Mouse (Mus musculus) forebrain, embryonic 10.5 days (tissue): ENCODE results near the gene Myl6b. TPM values are rescaled to one million over a fixed set of nuclear protein-coding genes. Genes with fewer than 3 reads are reported as not detected.
"Not testable (repeated sequence)": the region's sequence is repeated elsewhere in the genome, so short reads cannot be mapped to it uniquely, and the experiment has no call there.

Experiments used
- DNase-seq: peaks from one replicate; pipeline ENCODE4 v3.0.0-alpha.2; 2017; ENCODE audit warnings: low spot score; ENCODE audit errors: extremely low spot score
- H3K27ac ChIP-seq: fragments of 300-500 bp; sonication (generic); 2 replicates; pipeline ENCODE4 v1.5.1; 2016; ENCODE audit warnings: mild to moderate bottlenecking
- H3K27me3 ChIP-seq: fragments of 300-500 bp; sonication (generic); 2 replicates; pipeline ENCODE4 v1.6.1; 2016; ENCODE audit warnings: mild to moderate bottlenecking; ENCODE audit not compliant: poor library complexity, severe bottlenecking
- H3K36me3 ChIP-seq: fragments of 300-500 bp; sonication (generic); replicated peaks from 2 replicates; pipeline ENCODE4 v1.6.1; 2016; ENCODE audit warnings: mild to moderate bottlenecking, moderate library complexity
- H3K4me1 ChIP-seq: fragments of 300-500 bp; sonication (generic); 2 replicates; pipeline ENCODE4 v1.6.1; 2016
- H3K4me3 ChIP-seq: fragments of 300-500 bp; sonication (generic); 2 replicates; pipeline ENCODE4 v1.5.1; 2016; ENCODE audit warnings: mild to moderate bottlenecking, moderate library complexity
- H3K9me3 ChIP-seq: fragments of 300-500 bp; sonication (generic); 2 replicates; pipeline ENCODE4 v1.6.1; 2016; ENCODE audit warnings: mild to moderate bottlenecking, moderate library complexity
- WGBS: fragments of 180-500 bp; shearing (Covaris S2); methylation state at CpG from one replicate; pipeline ENCODE4 v1.1.7; 2016; 5-methylcytosine and 5-hydroxymethylcytosine counted together
- polyA plus RNA-seq: library from polyadenylated mRNA; unstranded; fragments of >200 nt; fragmentation: Nextera tagmentation; extraction: Ambion mirVana; gene quantifications from 2 replicates; pipeline ENCODE4 v1.2.1, GENCODE M21; 2016

Myl6b gene
- polyA plus RNA-seq, 1 experiment from 2014 or later = 1.9 TPM

GRCm38 (mm10) chr10:128511761-128512160 is 13.3 kb upstream of the Myl6b start:
- Histone ChIP-seq H3K36me3 (peaks cover 2% of the 10 kb centered on the region; the same call in 1 of the 2 replicates), H3K4me1 (peaks cover 8% of the 10 kb centered on the region), H3K27ac (no peak overlapping the region), H3K9me3 (no peaks in the 10 kb centered on the region), H3K27me3 (peaks cover 20% of the 10 kb centered on the region), H3K4me3 (no peak overlapping the region)
- DNase-seq = no peak
- WGBS = 80% methylated on average over 12 of the region's 12 CpGs

DNA sequence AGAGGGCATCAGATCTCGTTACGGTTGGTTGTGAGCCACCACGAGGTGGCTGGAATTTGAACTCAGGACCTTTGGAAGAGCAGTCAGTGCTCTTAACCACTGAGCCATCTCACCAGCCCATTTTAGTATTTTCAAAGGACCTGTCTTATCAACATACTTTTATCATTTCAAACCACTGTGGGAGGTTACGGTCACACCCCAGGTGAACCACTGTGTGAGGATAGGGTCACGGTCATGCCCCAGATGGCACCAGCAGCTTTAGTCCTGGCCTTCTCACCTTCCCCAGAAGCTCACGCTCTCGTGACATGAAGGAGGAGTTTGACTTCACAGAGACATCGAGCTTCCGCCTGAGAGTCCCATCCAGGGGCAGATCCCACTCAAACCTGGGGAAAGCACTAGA is 12.7 kb upstream of the Myl6b start:
- 94% methylated on average over 9 of the region's 9 CpGs for WGBS
- Histone ChIP-seq H3K4me1 (peaks cover 5% of the 10 kb centered on the region), H3K36me3 (peaks cover 2% of the 10 kb centered on the region; the same call in 1 of the 2 replicates), H3K27ac (no peak overlapping the region), H3K4me3 (no peak overlapping the region), H3K9me3 (no peaks in the 10 kb centered on the region), H3K27me3 (peaks cover 15% of the 10 kb centered on the region)
- DNase-seq = no peak

GRCm38 (mm10) chr10:128510301-128510700 is 11.8 kb upstream of the Myl6b start:
- H3K27me3 ChIP-seq = peaks cover 6% of the 10 kb centered on the region
- no peak overlapping the region for H3K4me3 ChIP-seq
- H3K27ac ChIP-seq = no peak overlapping the region
- WGBS = 86% methylated on average over 11 of the region's 11 CpGs
- DNase-seq = no peak
- H3K9me3 ChIP-seq = 0 out of 2 replicates have a peak, but pooled peaks cover 2% of the 10 kb centered on the region
- H3K4me1 ChIP-seq = no peaks in the 10 kb centered on the region
- peaks cover 4% of the 10 kb centered on the region; the same call in 1 of the 2 replicates for H3K36me3 ChIP-seq

- H3K27ac ChIP-seq = no peak overlapping the region
- H3K4me3 ChIP-seq = no peak overlapping the region
- 0 out of 2 replicates have a peak, but pooled peaks cover 2% of the 10 kb centered on the region for H3K9me3 ChIP-seq
- H3K27me3 ChIP-seq = peaks cover 1% of the 10 kb centered on the region
- peaks cover 4% of the 10 kb centered on the region; the same call in 1 of the 2 replicates for H3K36me3 ChIP-seq
- no peaks in the 10 kb centered on the region for H3K4me1 ChIP-seq
- 87% methylated on average over 4 of the region's 4 CpGs for WGBS
- no peak for DNase-seq
Observed at GRCm38 (mm10) chr10:128509831-128510230, 11.3 kb upstream of the Myl6b start.

GRCm38 (mm10) chr10:128509203-128509602 is 10.7 kb upstream of the Myl6b start:
- Histone ChIP-seq H3K9me3 (0 out of 2 replicates have a peak, but pooled peaks cover 2% of the 10 kb centered on the region), H3K4me1 (no peaks in the 10 kb centered on the region), H3K27me3 (no peaks in the 10 kb centered on the region), H3K36me3 (peaks cover 4% of the 10 kb centered on the region; the same call in 1 of the 2 replicates), H3K27ac (no peak overlapping the region), H3K4me3 (no peak overlapping the region)
- 92% methylated on average over 9 of the region's 9 CpGs for WGBS
- no peak for DNase-seq

DNA sequence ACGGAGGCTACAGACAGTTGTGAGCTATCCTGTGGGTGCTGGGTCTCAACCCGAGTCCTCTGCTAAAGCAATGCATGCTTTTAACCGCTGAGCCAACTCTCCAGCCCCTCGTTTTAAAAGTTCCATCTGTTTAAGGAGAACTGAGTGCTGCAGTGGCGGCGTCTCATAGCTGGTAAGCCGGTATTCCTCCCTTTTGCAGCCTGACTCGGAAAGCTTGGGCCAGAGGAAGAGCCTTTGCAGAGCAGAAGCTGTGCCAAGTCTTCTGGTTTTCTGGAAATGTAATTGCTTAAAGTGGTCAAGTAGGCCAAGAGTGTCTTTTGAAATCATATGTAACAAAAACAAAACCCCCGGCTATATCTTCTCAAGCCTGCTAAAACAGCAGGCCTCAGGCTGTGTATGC is 9.8 kb upstream of the Myl6b start:
- Histone ChIP-seq H3K27ac (no peak overlapping the region), H3K4me3 (no peak overlapping the region), H3K4me1 (no peaks in the 10 kb centered on the region), H3K36me3 (peaks cover 4% of the 10 kb centered on the region; the same call in 1 of the 2 replicates), H3K9me3 (0 out of 2 replicates have a peak, but pooled peaks cover 2% of the 10 kb centered on the region), H3K27me3 (no peaks in the 10 kb centered on the region)
- 87% methylated on average over 9 of the region's 9 CpGs for WGBS
- no peak for DNase-seq

- H3K27me3 ChIP-seq = no peaks in the 10 kb centered on the region
- no peak for DNase-seq
- WGBS = 93% methylated on average over 14 of the region's 14 CpGs
Observed at GRCm38 (mm10) chr10:128505974-128506373, 7.5 kb upstream of the Myl6b start.

GRCm38 (mm10) chr10:128505371-128505667 is 6.8 kb upstream of the Myl6b start:
- not testable (repeated sequence) for H3K4me1 ChIP-seq, H3K4me3 ChIP-seq, DNase-seq, H3K27ac ChIP-seq, H3K27me3 ChIP-seq, H3K9me3 ChIP-seq, H3K36me3 ChIP-seq
- 87% methylated on average over 5 of the region's 5 CpGs for WGBS

More at GRCm38 (mm10) chr10:128505974-128506373, 7.5 kb upstream of the Myl6b start:
- Histone ChIP-seq H3K4me3 (no peak overlapping the region), H3K9me3 (0 out of 2 replicates have a peak, but pooled peaks cover 2% of the 10 kb centered on the region), H3K27ac (no peak overlapping the region), H3K36me3 (peaks cover 3% of the 10 kb centered on the region; the same call in 1 of the 2 replicates), H3K4me1 (no peaks in the 10 kb centered on the region)

DNA sequence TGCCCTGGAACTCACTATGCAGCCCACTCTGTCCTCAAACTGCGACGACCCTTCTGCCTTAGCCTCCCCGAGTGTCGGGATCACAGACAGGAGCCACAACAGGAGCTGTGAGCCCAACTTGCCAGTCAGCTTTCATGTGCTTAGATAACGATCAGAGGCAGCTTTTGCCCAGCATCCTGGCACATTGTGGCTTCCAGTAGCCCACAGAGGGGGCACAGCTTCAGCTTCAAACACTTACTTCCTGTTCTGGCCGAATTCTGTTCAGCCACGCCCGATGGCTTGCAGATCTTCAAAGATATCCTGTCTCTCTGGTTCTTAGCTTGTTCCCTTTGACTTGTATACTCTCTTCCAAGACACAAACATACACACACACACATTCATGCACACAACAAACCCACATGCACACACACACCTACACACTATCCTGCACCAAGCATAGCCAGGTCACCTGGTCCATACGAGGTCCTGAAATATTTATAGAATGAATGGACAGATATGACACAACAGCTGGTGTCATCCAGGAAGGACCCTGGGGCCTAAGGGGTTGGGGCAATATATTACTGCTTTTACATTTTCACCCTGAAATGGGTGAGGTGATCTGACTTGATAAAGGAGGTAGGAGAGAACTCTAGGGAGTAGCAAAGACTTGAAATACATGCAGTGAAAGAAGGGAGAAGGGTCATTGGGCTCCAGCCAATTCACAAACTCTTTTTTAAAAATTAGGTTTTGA is 6.3 kb upstream of the Myl6b start:
- Histone ChIP-seq H3K36me3 (peaks cover 3% of the 10 kb centered on the region; the same call in 1 of the 2 replicates), H3K9me3 (0 out of 2 replicates have a peak, but pooled peaks cover 2% of the 10 kb centered on the region), H3K27ac (0 out of 2 replicates have a peak overlapping the region, but pooled peaks have one; percentile 6), H3K4me1 (no peaks in the 10 kb centered on the region), H3K27me3 (no peaks in the 10 kb centered on the region), H3K4me3 (no peak overlapping the region)
- no peak for DNase-seq
- WGBS = 79% methylated on average over 9 of the region's 9 CpGs

GRCm38 (mm10) chr10:128504012-128504411 is 5.5 kb upstream of the Myl6b start:
- Histone ChIP-seq H3K9me3 (0 out of 2 replicates have a peak, but pooled peaks cover 2% of the 10 kb centered on the region), H3K27ac (no peak overlapping the region), H3K4me3 (no peak overlapping the region), H3K4me1 (peaks cover 7% of the 10 kb centered on the region), H3K27me3 (no peaks in the 10 kb centered on the region), H3K36me3 (peaks cover 3% of the 10 kb centered on the region; the same call in 1 of the 2 replicates)
- DNase-seq = no peak
- 97% methylated on average over 3 of the region's 3 CpGs for WGBS

- H3K4me1 ChIP-seq = peaks cover 7% of the 10 kb centered on the region
- 0 out of 2 replicates have a peak, but pooled peaks cover 2% of the 10 kb centered on the region for H3K9me3 ChIP-seq
- peaks cover 3% of the 10 kb centered on the region; the same call in 1 of the 2 replicates for H3K36me3 ChIP-seq
- no peak for DNase-seq
- no peak overlapping the region for H3K4me3 ChIP-seq
- WGBS = 73% methylated on average over 8 of the region's 8 CpGs
- no peak overlapping the region for H3K27ac ChIP-seq
- no peaks in the 10 kb centered on the region for H3K27me3 ChIP-seq
Observed at GRCm38 (mm10) chr10:128503532-128503931, 5.0 kb upstream of the Myl6b start.

GRCm38 (mm10) chr10:128502341-128502740 is 3.9 kb upstream of the Myl6b start:
- H3K27me3 ChIP-seq = peaks cover 1% of the 10 kb centered on the region; the same call in 1 of the 2 replicates
- H3K4me1 ChIP-seq = peaks cover 19% of the 10 kb centered on the region
- peaks cover 3% of the 10 kb centered on the region; the same call in 1 of the 2 replicates for H3K36me3 ChIP-seq
- DNase-seq = no peak
- H3K4me3 ChIP-seq = no peak overlapping the region
- no peak overlapping the region for H3K27ac ChIP-seq
- 90% methylated on average over 5 of the region's 5 CpGs for WGBS
- 0 out of 2 replicates have a peak, but pooled peaks cover 2% of the 10 kb centered on the region for H3K9me3 ChIP-seq

DNA sequence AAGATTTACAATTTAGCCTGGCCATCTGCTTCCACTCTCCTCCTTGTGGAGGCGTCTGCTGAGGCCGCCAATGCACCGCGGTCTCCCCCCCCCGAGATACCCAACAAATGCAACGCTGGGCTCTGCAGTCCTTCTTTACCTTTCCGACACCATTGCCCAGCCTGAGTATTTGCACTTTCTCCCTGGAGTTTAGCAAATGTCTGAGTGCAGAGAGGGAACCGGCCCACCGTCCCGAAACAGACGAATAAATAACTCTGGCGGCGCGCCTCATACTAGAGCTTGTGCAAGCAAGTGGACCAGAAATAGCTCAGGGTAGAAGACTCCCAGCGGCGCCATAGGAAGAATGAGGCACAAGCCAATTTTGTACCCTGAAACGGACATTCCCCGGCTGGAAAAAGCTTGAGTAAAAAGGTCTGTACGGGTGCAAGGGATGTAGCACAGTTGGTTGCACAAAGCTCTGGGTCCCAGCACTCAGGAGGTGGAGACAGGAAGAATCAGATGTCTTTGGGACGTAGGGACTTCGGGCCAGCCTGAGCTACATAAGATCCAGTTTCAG is 709 bp upstream of the Myl6b start:
- 4% methylated on average over 21 of the region's 21 CpGs for WGBS

More for the DNA sequence above, 709 bp upstream of the Myl6b start:
- no peaks in the 10 kb centered on the region for H3K9me3 ChIP-seq
- H3K4me1 ChIP-seq = peaks cover 43% of the 10 kb centered on the region
- peak overlapping the region; percentile 81 for H3K27ac ChIP-seq
- H3K4me3 ChIP-seq = peak overlapping the region; percentile 67
- DNase-seq = peak; percentile 57
- H3K36me3 ChIP-seq = no peaks in the 10 kb centered on the region
- peaks cover 14% of the 10 kb centered on the region for H3K27me3 ChIP-seq
